Mouse (Mus musculus): ENCODE data around the gene Ubxn6. TPM values are rescaled to one million over a fixed set of nuclear protein-coding genes. Genes with fewer than 3 reads are reported as not detected.

The Ubxn6 gene
- total and polyA plus RNA-seq, 3 experiments: 47.6 to 64.4 (median 53.5) TPM

GRCm38 (mm10) chr17:56039345-56039744 lies 35.5 kb downstream of the Ubxn6 start:
- no peak overlapping the region for H3K27ac ChIP-seq
- H3K27me3 ChIP-seq (ENCODE audit: control insufficient read depth, insufficient read depth, low read length): no peaks in the 10 kb centered on the region
- no peaks in the 10 kb centered on the region; the same call in none of the 2 replicates for H3K4me1 ChIP-seq (ENCODE audit: control insufficient read depth, insufficient read depth, low read length)
- TF ChIP-seq EP300 (IDR thresholded peaks at IDR 0.05; ENCODE audit: insufficient read depth, low read depth, low read length) (no peak), POLR2A (IDR thresholded peaks at IDR 0.05; ENCODE audit: insufficient read depth, low read depth, low read length) (no peak)
- H3K79me2 ChIP-seq (replicated peaks; ENCODE audit: control insufficient read depth, insufficient read depth, low read length): peaks cover 4% of the 10 kb centered on the region
- WGBS: 75% methylated on average over 4 of the region's 4 CpGs
- intact Hi-C loops (cut with DNase I): loop anchor here (2.0 to 10.0 kb wide), 3 partner anchors 35 to 575 kb away; partner anchors contain the start of genes Rpl36, Ubxn6 and Yju2
- no peaks in the 10 kb centered on the region for H3K36me3 ChIP-seq (ENCODE audit: control insufficient read depth, insufficient read depth, low read length)
- H3K4me3 ChIP-seq: peak overlapping the region; percentile 72
- H3K9ac ChIP-seq (ENCODE audit: low read depth, low read length): no peak overlapping the region
- DNase-seq: no peak

GRCm38 (mm10) chr17:56038583-56039261 lies 36.1 kb downstream of the Ubxn6 start:
- H3K4me3 ChIP-seq: no peak overlapping the region
- peaks cover 4% of the 10 kb centered on the region for H3K79me2 ChIP-seq (replicated peaks; ENCODE audit: control insufficient read depth, insufficient read depth, low read length)
- H3K9ac ChIP-seq (ENCODE audit: low read depth, low read length): no peak overlapping the region
- no peaks in the 10 kb centered on the region for H3K36me3 ChIP-seq (ENCODE audit: control insufficient read depth, insufficient read depth, low read length)
- TF ChIP-seq EP300 (IDR thresholded peaks at IDR 0.05; ENCODE audit: insufficient read depth, low read depth, low read length) (no peak), POLR2A (IDR thresholded peaks at IDR 0.05; ENCODE audit: insufficient read depth, low read depth, low read length) (no peak), CTCF (IDR thresholded peaks at IDR 0.05) (no peak)
- 56% methylated on average over 8 of the region's 8 CpGs for WGBS
- DNase-seq: no peak
- no peaks in the 10 kb centered on the region for H3K27me3 ChIP-seq (ENCODE audit: control insufficient read depth, insufficient read depth, low read length)
- no peaks in the 10 kb centered on the region; the same call in none of the 2 replicates for H3K4me1 ChIP-seq (ENCODE audit: control insufficient read depth, insufficient read depth, low read length)
- H3K27ac ChIP-seq: no peak overlapping the region
- intact Hi-C loops (cut with DNase I): loop anchor here (2.0 to 10.0 kb wide), 3 partner anchors 36 to 576 kb away; partner anchors contain the start of genes Rpl36, Ubxn6 and Yju2

GRCm38 (mm10) chr17:56036901-56037287 lies 37.9 kb downstream of the Ubxn6 start:
- peak overlapping the region; percentile 47 for H3K9ac ChIP-seq (ENCODE audit: low read depth, low read length)
- no peak for DNase-seq
- TF ChIP-seq EP300 (IDR thresholded peaks at IDR 0.05; ENCODE audit: insufficient read depth, low read depth, low read length) (no peak), POLR2A (IDR thresholded peaks at IDR 0.05; ENCODE audit: insufficient read depth, low read depth, low read length) (no peak), CTCF (IDR thresholded peaks at IDR 0.05) (no peak)
- no peaks in the 10 kb centered on the region for H3K27me3 ChIP-seq (ENCODE audit: control insufficient read depth, insufficient read depth, low read length)
- intact Hi-C loops (cut with DNase I): loop anchor here (2.0 to 10.0 kb wide), 3 partner anchors 26 to 578 kb away; partner anchors contain the start of genes Rpl36 and Yju2
- peaks cover 4% of the 10 kb centered on the region for H3K4me1 ChIP-seq (ENCODE audit: control insufficient read depth, insufficient read depth, low read length)
- peaks cover 6% of the 10 kb centered on the region for H3K79me2 ChIP-seq (replicated peaks; ENCODE audit: control insufficient read depth, insufficient read depth, low read length)
- no peaks in the 10 kb centered on the region for H3K36me3 ChIP-seq (ENCODE audit: control insufficient read depth, insufficient read depth, low read length)
- H3K27ac ChIP-seq: peak overlapping the region; percentile 69
- H3K4me3 ChIP-seq: peak overlapping the region; percentile 32; the same call in 1 of the 2 replicates
- WGBS: 33% methylated on average over 13 of the region's 13 CpGs

GRCm38 (mm10) chr17:56036176-56036900 lies 38.5 kb downstream of the Ubxn6 start, which contains the start of gene Sh3gl1:
Sh3gl1 (minus strand) TSS chr17:56036635.
- peaks cover 6% of the 10 kb centered on the region for H3K4me1 ChIP-seq (ENCODE audit: control insufficient read depth, insufficient read depth, low read length)
- peak within 1 kb of the TSS; percentile 99 for H3K9ac ChIP-seq (ENCODE audit: low read depth, low read length)
- H3K36me3 ChIP-seq (ENCODE audit: control insufficient read depth, insufficient read depth, low read length): no peaks in the 10 kb centered on the region
- peak within 1 kb of the TSS; percentile 95 for H3K27ac ChIP-seq
- H3K27me3 ChIP-seq (ENCODE audit: control insufficient read depth, insufficient read depth, low read length): no peaks in the 10 kb centered on the region
- peak within 1 kb of the TSS; percentile 94 for H3K4me3 ChIP-seq
- H3K79me2 ChIP-seq (replicated peaks; ENCODE audit: control insufficient read depth, insufficient read depth, low read length): peaks cover 6% of the 10 kb centered on the region
- under 1% methylated on average over 74 of the region's 74 CpGs for WGBS
- intact Hi-C loops (cut with DNase I): loop anchor here (2.0 to 10.0 kb wide), 3 partner anchors 26 to 578 kb away; partner anchors contain the start of genes Rpl36 and Yju2
- peak; percentile 99 for DNase-seq
- TF ChIP-seq POLR2A (IDR thresholded peaks at IDR 0.05; ENCODE audit: insufficient read depth, low read depth, low read length) (peak; percentile 77), EP300 (IDR thresholded peaks at IDR 0.05; ENCODE audit: insufficient read depth, low read depth, low read length) (peak; percentile 98), CTCF (IDR thresholded peaks at IDR 0.05) (no peak; the same call in 1 of the 2 replicates)

GRCm38 (mm10) chr17:56035216-56035615 lies 39.6 kb downstream of the Ubxn6 start:
- WGBS: 59% methylated on average over 4 of the region's 4 CpGs
- peak in 1 of 2 experiments; percentile 18 for DNase-seq

More at GRCm38 (mm10) chr17:56035216-56035615, 39.6 kb downstream of the Ubxn6 start:
- Histone ChIP-seq H3K4me3 (peak overlapping the region; percentile 94), H3K79me2 (replicated peaks; ENCODE audit: control insufficient read depth, insufficient read depth, low read length) (peaks cover 10% of the 10 kb centered on the region), H3K9ac (ENCODE audit: low read depth, low read length) (0 out of 2 replicates have a peak overlapping the region, but pooled peaks have one; percentile 14), H3K27me3 (ENCODE audit: control insufficient read depth, insufficient read depth, low read length) (no peaks in the 10 kb centered on the region), H3K36me3 (ENCODE audit: control insufficient read depth, insufficient read depth, low read length) (no peaks in the 10 kb centered on the region), H3K27ac (no peak overlapping the region; the same call in 1 of the 2 replicates), H3K4me1 (ENCODE audit: control insufficient read depth, insufficient read depth, low read length) (peaks cover 13% of the 10 kb centered on the region)
- intact Hi-C loops (cut with DNase I): loop anchor here (5.0 to 10.0 kb wide), 2 partner anchors 78 to 580 kb away; partner anchors contain the start of genes Rpl36 and Yju2
- TF ChIP-seq POLR2A (IDR thresholded peaks at IDR 0.05; ENCODE audit: insufficient read depth, low read depth, low read length): no peak
- TF ChIP-seq CTCF (IDR thresholded peaks at IDR 0.05): no peak
- no peak for TF ChIP-seq EP300 (IDR thresholded peaks at IDR 0.05; ENCODE audit: insufficient read depth, low read depth, low read length)

Data from heart, adult 2 months (tissue).